Mouse (Mus musculus) cortical plate, adult 2 months (tissue): ENCODE data around the gene Vmn1r3.
"Not testable (repeated sequence)": the region's sequence is repeated elsewhere in the genome, so short reads cannot be mapped to it uniquely, and the experiment has no call there.

Experiments
- CTCF ChIP-seq: fragments of 200-500 bp; IDR thresholded peaks from 2 replicates; pipeline ENCODE4 v1.5.1; 2011; ENCODE audit warnings: mild to moderate bottlenecking, control low read depth, low read length; ENCODE audit not compliant: insufficient read depth; ENCODE audit errors: extremely low read depth
- POLR2A ChIP-seq: fragments of 200-500 bp; IDR thresholded peaks from 2 replicates; pipeline ENCODE4 v1.6.1; 2011; ENCODE audit warnings: mild to moderate bottlenecking, low read length, control low read depth; ENCODE audit not compliant: insufficient read depth; ENCODE audit errors: extremely low read depth

DNA sequence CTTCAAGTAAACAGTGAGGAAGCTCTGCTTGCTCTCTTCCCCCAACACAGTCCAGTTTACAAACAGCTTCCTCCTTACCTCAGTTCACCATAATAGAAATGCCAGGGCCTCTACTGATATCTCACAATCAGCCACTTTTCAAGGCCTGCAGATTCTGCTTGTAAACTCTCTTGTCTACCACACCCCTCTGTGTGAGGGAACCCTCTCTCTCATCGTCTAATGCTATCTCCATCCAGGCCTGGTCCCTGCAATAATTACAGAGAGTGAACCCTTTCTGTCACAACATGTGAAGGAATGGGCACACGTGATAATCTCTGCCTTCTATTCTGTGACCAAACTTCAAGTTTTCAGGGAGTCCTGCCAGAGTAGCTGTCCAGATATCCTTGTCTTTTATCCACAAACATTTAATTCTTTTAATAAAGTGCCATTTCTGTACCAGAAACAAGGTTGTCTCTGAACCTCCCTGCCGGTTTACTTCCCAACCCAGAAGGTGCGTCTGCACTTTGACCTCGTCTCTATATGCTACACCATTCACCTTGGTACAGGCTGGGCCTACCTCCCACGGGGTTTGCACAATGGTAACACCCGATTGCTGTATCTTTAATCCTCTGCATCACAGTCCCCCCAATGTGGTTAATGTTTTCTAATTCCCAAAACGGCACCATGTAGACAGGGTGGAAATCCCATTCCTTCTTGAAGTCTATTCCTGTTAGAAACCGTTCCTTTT lies 38.5 kb upstream of the Vmn1r3 start:
- not testable (repeated sequence) for TF ChIP-seq CTCF, POLR2A
